Mouse (Mus musculus) forebrain, postnatal 0 days (tissue): Measurements from ENCODE around the gene Vps29. TPM values are rescaled to one million over a fixed set of nuclear protein-coding genes. Genes with fewer than 3 reads are reported as not detected.

Experiments used
- ATAC-seq: fragments of 200-750 bp; cut with Nextera tagmentation; 2 replicates; pipeline ENCODE4 v1.8.0; 2017; ENCODE audit warnings: mild to moderate bottlenecking, moderate library complexity
- DNase-seq: peaks from one replicate; pipeline ENCODE4 v3.0.0-alpha.2; 2015
- H3K27ac ChIP-seq: fragments of 300-500 bp; sonication (generic); 2 replicates; pipeline ENCODE4 v1.5.1; 2014; ENCODE audit warnings: low read depth, mild to moderate bottlenecking, antibody characterized with exemption, low read length, moderate library complexity, mixed read lengths
- H3K27me3 ChIP-seq: fragments of 300-500 bp; sonication (generic); 2 replicates; pipeline ENCODE4 v1.6.1; 2014; ENCODE audit warnings: mild to moderate bottlenecking, low read length, mixed read lengths; ENCODE audit not compliant: insufficient read depth
- H3K36me3 ChIP-seq: fragments of 300-500 bp; sonication (generic); 2 replicates; pipeline ENCODE4 v1.6.1; 2014; ENCODE audit warnings: mild to moderate bottlenecking, moderate library complexity; ENCODE audit not compliant: insufficient read depth
- H3K4me1 ChIP-seq: fragments of 300-500 bp; sonication (generic); 2 replicates; pipeline ENCODE4 v1.6.1; 2014; ENCODE audit warnings: antibody characterized with exemption; ENCODE audit not compliant: insufficient read depth
- H3K4me2 ChIP-seq: fragments of 300-500 bp; sonication (generic); 2 replicates; pipeline ENCODE4 v1.6.1; 2014; ENCODE audit warnings: low read depth, mild to moderate bottlenecking, moderate library complexity
- H3K4me3 ChIP-seq: fragments of 300-500 bp; sonication (generic); 2 replicates; pipeline ENCODE4 v1.5.1; 2014; ENCODE audit warnings: low read depth, low read length, mixed read lengths
- H3K9ac ChIP-seq: fragments of 300-500 bp; sonication (generic); 2 replicates; pipeline ENCODE4 v1.6.1; 2014; ENCODE audit warnings: mild to moderate bottlenecking
- H3K9me3 ChIP-seq: fragments of 300-500 bp; sonication (generic); 2 replicates; pipeline ENCODE4 v1.6.1; 2016; ENCODE audit warnings: low read length
- CTCF ChIP-seq: sonication (generic); IDR thresholded peaks from 2 replicates; pipeline ENCODE4 v1.5.1; 2016; ENCODE audit warnings: antibody characterized with exemption, control low read depth, low read depth
- whole genome bisulfite sequencing: fragments of 180-500 bp; shearing (Covaris S2); extraction: QIAGEN DNeasy Blood & Tissue Kit; methylation state at CpG from one replicate; pipeline ENCODE4 v1.1.7; 2014; 5-methylcytosine and 5-hydroxymethylcytosine counted together
- polyA plus RNA-seq: library from polyadenylated mRNA; unstranded; fragments of >200 nt; fragmentation: Nextera tagmentation; extraction: Ambion mirVana; gene quantifications from 2 replicates; pipeline ENCODE4 v1.2.1, GENCODE M21; 2015
- total RNA-seq: library from RNA; depleted of rRNA; stranded (reverse); fragments of >200 nt; gene quantifications from 2 replicates; pipeline ENCODE4 v1.2.3, GENCODE M21; 2014

Vps29 gene
- total and polyA plus RNA-seq, 2 experiments from 2014 or later, result 142 to 364 TPM

DNA sequence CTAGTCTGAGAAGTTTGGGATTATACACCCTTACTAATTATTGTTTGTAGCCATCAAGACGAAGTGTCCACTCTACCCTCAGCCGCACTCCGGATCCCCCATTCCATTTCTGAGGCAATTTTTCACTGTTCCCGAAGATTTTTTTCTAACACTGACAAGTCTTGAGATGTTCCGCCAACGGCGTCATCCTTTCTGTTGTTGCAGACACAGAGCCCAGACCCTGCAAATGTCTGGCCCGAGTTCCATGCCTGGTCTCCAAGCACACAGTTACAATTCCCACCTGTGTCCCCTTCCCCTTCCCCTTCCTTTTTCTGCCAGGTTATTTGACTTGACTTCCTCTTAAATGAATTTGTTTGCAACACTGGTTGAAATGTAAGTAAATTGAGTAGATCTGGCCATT is 45.7 kb downstream of the Vps29 start:
- Histone ChIP-seq H3K27ac (no peak overlapping the region), H3K4me1 (no peaks in the 10 kb centered on the region), H3K4me2 (no peak overlapping the region), H3K27me3 (no peaks in the 10 kb centered on the region), H3K9me3 (no peaks in the 10 kb centered on the region), H3K36me3 (peaks cover 59% of the 10 kb centered on the region), H3K4me3 (no peak overlapping the region), H3K9ac (no peak overlapping the region)
- WGBS, result 88% methylated on average over 8 of the region's 8 CpGs
- ATAC-seq (no peak), DNase-seq (no peak)
- TF ChIP-seq CTCF, result no peak

- Histone ChIP-seq H3K4me1 (no peaks in the 10 kb centered on the region), H3K9ac (no peak overlapping the region), H3K27ac (no peak overlapping the region), H3K4me3 (no peak overlapping the region), H3K4me2 (no peak overlapping the region), H3K27me3 (no peaks in the 10 kb centered on the region), H3K36me3 (peaks cover 68% of the 10 kb centered on the region), H3K9me3 (no peaks in the 10 kb centered on the region)
- DNase-seq (no peak), ATAC-seq (no peak)
- WGBS, result 80% methylated on average over 18 of the region's 18 CpGs
- TF ChIP-seq CTCF, result no peak
Measured at GRCm38 (mm10) chr5:122400628-122401302, 46.6 kb downstream of the Vps29 start.

GRCm38 (mm10) chr5:122401303-122401640 is 47.1 kb downstream of the Vps29 start:
- peak; percentile 94 for TF ChIP-seq CTCF
- ATAC-seq (peak; percentile 67; the same call in 1 of the 2 replicates), DNase-seq (peak; percentile 77)
- H3K9me3 ChIP-seq, result no peaks in the 10 kb centered on the region
- H3K27ac ChIP-seq, result no peak overlapping the region
- no peak overlapping the region for H3K4me3 ChIP-seq
- peaks cover 73% of the 10 kb centered on the region for H3K36me3 ChIP-seq
- H3K4me2 ChIP-seq, result no peak overlapping the region
- no peak overlapping the region for H3K9ac ChIP-seq
- H3K4me1 ChIP-seq, result no peaks in the 10 kb centered on the region
- no peaks in the 10 kb centered on the region for H3K27me3 ChIP-seq
- 20% methylated on average over 8 of the region's 8 CpGs for WGBS

GRCm38 (mm10) chr5:122402160-122402559 is 48.0 kb downstream of the Vps29 start:
- no peaks in the 10 kb centered on the region for H3K4me1 ChIP-seq
- no peak for TF ChIP-seq CTCF
- ATAC-seq (no peak; the same call in 1 of the 2 replicates), DNase-seq (no peak)
- no peak overlapping the region for H3K9ac ChIP-seq
- WGBS, result 61% methylated on average over 13 of the region's 13 CpGs
- no peaks in the 10 kb centered on the region for H3K27me3 ChIP-seq
- H3K36me3 ChIP-seq, result peaks cover 76% of the 10 kb centered on the region
- H3K4me2 ChIP-seq, result no peak overlapping the region
- H3K4me3 ChIP-seq, result no peak overlapping the region
- peak overlapping the region; percentile 66; the same call in 1 of the 2 replicates for H3K27ac ChIP-seq
- no peaks in the 10 kb centered on the region for H3K9me3 ChIP-seq

DNA sequence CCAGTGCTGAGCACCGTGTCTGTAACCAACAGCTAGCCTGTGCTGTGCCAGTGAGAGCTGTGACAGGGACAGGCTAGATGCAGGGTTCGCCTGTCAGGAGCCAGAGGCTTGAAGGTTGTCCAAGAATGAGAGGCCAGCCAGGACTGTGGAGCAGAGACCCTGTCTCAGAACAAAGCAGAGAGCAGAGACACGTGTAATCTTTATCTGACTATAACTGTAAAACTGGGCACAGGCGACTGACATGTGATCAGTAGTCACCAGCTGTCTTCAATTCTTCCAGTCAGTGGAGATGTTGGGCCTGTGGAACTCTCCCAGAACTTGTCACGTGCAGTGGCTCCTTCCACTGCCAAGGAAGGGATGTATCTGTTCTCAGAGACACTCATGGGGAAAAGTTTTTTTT is 48.6 kb downstream of the Vps29 start:
- Histone ChIP-seq H3K4me1 (no peaks in the 10 kb centered on the region), H3K36me3 (peaks cover 82% of the 10 kb centered on the region), H3K9ac (no peak overlapping the region), H3K27me3 (no peaks in the 10 kb centered on the region), H3K9me3 (no peaks in the 10 kb centered on the region), H3K4me2 (no peak overlapping the region), H3K4me3 (no peak overlapping the region), H3K27ac (peak overlapping the region; percentile 66; the same call in 1 of the 2 replicates)
- WGBS, result 67% methylated on average over 5 of the region's 5 CpGs
- peak; percentile 83 for ATAC-seq
- TF ChIP-seq CTCF, result no peak
- peak; percentile 75 for DNase-seq

GRCm38 (mm10) chr5:122403362-122403761 is 49.2 kb downstream of the Vps29 start:
- 94% methylated on average over 12 of the region's 12 CpGs for WGBS
- H3K36me3 ChIP-seq, result peaks cover 83% of the 10 kb centered on the region
- DNase-seq, result no peak
- no peaks in the 10 kb centered on the region for H3K27me3 ChIP-seq
- H3K4me1 ChIP-seq, result no peaks in the 10 kb centered on the region
- H3K9me3 ChIP-seq, result no peaks in the 10 kb centered on the region
- no peak overlapping the region for H3K9ac ChIP-seq
- H3K4me2 ChIP-seq, result no peak overlapping the region
- H3K4me3 ChIP-seq, result no peak overlapping the region
- H3K27ac ChIP-seq, result no peak overlapping the region
- no peak for ATAC-seq
- TF ChIP-seq CTCF, result no peak

GRCm38 (mm10) chr5:122405537-122405936 is 51.4 kb downstream of the Vps29 start:
- no peak for ATAC-seq
- 96% methylated on average over 10 of the region's 10 CpGs for WGBS

More at GRCm38 (mm10) chr5:122405537-122405936, 51.4 kb downstream of the Vps29 start:
- H3K36me3 ChIP-seq, result peaks cover 64% of the 10 kb centered on the region
- TF ChIP-seq CTCF, result no peak
- no peaks in the 10 kb centered on the region for H3K4me1 ChIP-seq
- no peak overlapping the region for H3K4me3 ChIP-seq
- no peak for DNase-seq
- no peak overlapping the region for H3K4me2 ChIP-seq
- H3K9ac ChIP-seq, result no peak overlapping the region
- H3K27ac ChIP-seq, result no peak overlapping the region
- no peaks in the 10 kb centered on the region for H3K27me3 ChIP-seq
- no peaks in the 10 kb centered on the region for H3K9me3 ChIP-seq
